Mouse (Mus musculus) megakaryocyte-erythroid progenitor cell, adult 5 weeks (primary cell): ENCODE measurements around the gene Vwa5b1. TPM values are rescaled to one million over a fixed set of nuclear protein-coding genes. Genes with fewer than 3 reads are reported as not detected.

ENCODE experiments used
- polyA plus RNA-seq: library from polyadenylated mRNA; stranded (reverse); fragments of >175 nt; gene quantifications from 2 replicates; pipeline ENCODE4 v1.2.3, GENCODE M21; 2012

Vwa5b1 gene
- polyA plus RNA-seq: not detected in 2 replicates

GRCm38 (mm10) chr4:138635428-138636145, at the start of gene Vwa5b1:
Gene Vwa5b1, minus strand, starts transcription at chr4:138635884.

Other genes starting within 250 kb of the Vwa5b1 start
- gene Fam43b, start 239.4 kb downstream of the Vwa5b1 start, polyA plus RNA-seq: 0.05 and 0.06 TPM in 2 replicates
- gene Mul1, start 201.2 kb downstream of the Vwa5b1 start, polyA plus RNA-seq: 29.0 and 37.7 TPM in 2 replicates
- 1.1 TPM in 2 replicates for gene Camk2n1, start 181.6 kb downstream of the Vwa5b1 start, polyA plus RNA-seq
- not detected in 2 replicates for gene Pla2g2c, start 88.9 kb upstream of the Vwa5b1 start, polyA plus RNA-seq
- gene Ubxn10, start 101.3 kb upstream of the Vwa5b1 start, polyA plus RNA-seq: not detected in 2 replicates
- gene Pla2g2f, start 121.7 kb upstream of the Vwa5b1 start, polyA plus RNA-seq: not detected in 2 replicates
- gene Pla2g2d, start 139.9 kb upstream of the Vwa5b1 start, polyA plus RNA-seq: not detected in 2 replicates
- not detected in 2 replicates for gene Pla2g5, start 227.6 kb upstream of the Vwa5b1 start, polyA plus RNA-seq
- not detected in 2 replicates for gene Gm13030, start 238.1 kb upstream of the Vwa5b1 start, polyA plus RNA-seq
- gene Pla2g2e, start 242.1 kb upstream of the Vwa5b1 start, polyA plus RNA-seq: not detected in 2 replicates